In the genomic region with DNA sequence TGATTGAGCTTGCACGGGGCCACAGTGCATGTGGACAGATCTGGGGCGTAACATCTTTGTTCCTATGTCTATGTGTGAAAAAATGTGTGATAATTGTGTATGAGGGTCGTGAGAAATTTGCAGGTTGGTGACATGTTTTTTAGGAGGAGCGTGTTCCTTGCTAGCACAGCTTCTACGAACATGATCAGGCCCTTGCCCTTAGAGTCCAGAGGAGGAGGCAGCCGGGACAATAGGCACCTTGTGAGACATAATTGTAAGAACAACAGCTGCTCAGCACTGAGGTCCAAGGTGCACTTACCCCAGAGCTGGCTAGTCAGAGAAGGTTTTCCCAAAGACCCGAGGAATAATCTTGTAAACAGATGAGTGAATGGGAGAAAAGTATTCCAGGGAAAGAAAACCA, we compare ENCODE assay signal across 8 mouse cellular contexts. TPM values are rescaled to one million over a fixed set of nuclear protein-coding genes. Genes with fewer than 3 reads are reported as not detected.
DNase-seq lines count a peak whose midpoint lies in the region; ATAC-seq lines count a peak whose summit lies in the region.

No protein-coding gene starts in this region.

- 41% methylated on average over 7 of the region's 7 CpGs for WGBS in heart, embryonic 15.5 days
- 40% methylated on average over 7 of the region's 7 CpGs for WGBS in forebrain, embryonic 10.5 days
- WGBS in kidney, embryonic 15.5 days = 40% methylated on average over 7 of the region's 7 CpGs
- 44% methylated on average over 7 of the region's 7 CpGs for whole genome bisulfite sequencing in midbrain, embryonic 14.5 days

- no peak for DNase-seq in heart, postnatal 4 days
- no peak for DNase-seq in forebrain, embryonic 10.5 days (ENCODE audit: extremely low spot score, low spot score)
- DNase-seq in midbrain, embryonic 14.5 days = peak; percentile 9
- no peak for DNase-seq in layer of hippocampus, postnatal 10 days (ENCODE audit: low spot score in 2 of 2)
- DNase-seq in urinary bladder, adult 18-20 months (ENCODE audit: low spot score in 2 of 2) = no peak
- DNase-seq in gastrocnemius, postnatal 14 days = no peak

- no peak overlapping the region; the same call in 1 of the 2 replicates for H3K27ac ChIP-seq in heart, embryonic 15.5 days
- no peak overlapping the region for H3K27ac ChIP-seq in forebrain, embryonic 10.5 days
- peak overlapping the region; percentile 98; the same call in 1 of the 2 replicates for H3K27ac ChIP-seq in kidney, embryonic 15.5 days
- peak overlapping the region; percentile 87 for H3K27ac ChIP-seq in midbrain, embryonic 14.5 days (replicated peaks; ENCODE audit: low read depth, low read length)

- H3K27me3 ChIP-seq in heart, embryonic 15.5 days = no peaks in the 10 kb centered on the region
- peaks cover 13% of the 10 kb centered on the region for H3K27me3 ChIP-seq in forebrain, embryonic 10.5 days (ENCODE audit: poor library complexity, severe bottlenecking)
- H3K27me3 ChIP-seq in kidney, embryonic 15.5 days = no peaks in the 10 kb centered on the region
- no peaks in the 10 kb centered on the region for H3K27me3 ChIP-seq in midbrain, embryonic 14.5 days (ENCODE audit: control insufficient read depth, insufficient read depth, low read length)

- H3K9me3 ChIP-seq in heart, embryonic 15.5 days (replicated peaks) = no peaks in the 10 kb centered on the region
- H3K9me3 ChIP-seq in forebrain, embryonic 10.5 days = no peaks in the 10 kb centered on the region
- H3K9me3 ChIP-seq in kidney, embryonic 15.5 days (replicated peaks) = no peaks in the 10 kb centered on the region
- H3K9me3 ChIP-seq in midbrain, embryonic 14.5 days (ENCODE audit: control insufficient read depth, low read length) = no peaks in the 10 kb centered on the region

- ATAC-seq in heart, embryonic 15.5 days (replicated peaks; ENCODE audit: insufficient number of reproducible peaks, insufficient read depth, low FRiP score, low read depth) = no peak
- no peak for ATAC-seq in kidney, embryonic 15.5 days (replicated peaks; ENCODE audit: low FRiP score)
- ATAC-seq in midbrain, embryonic 14.5 days (ENCODE audit: low FRiP score, low TSS enrichment) = no peak

- intact Hi-C loops in gastrocnemius, postnatal 14 days (cut with DNase I; ENCODE audit: low total_unique reads) = no loop called here

- H3K36me3 ChIP-seq in heart, embryonic 15.5 days = no peaks in the 10 kb centered on the region
- H3K36me3 ChIP-seq in forebrain, embryonic 10.5 days (replicated peaks) = peaks cover 5% of the 10 kb centered on the region; the same call in 1 of the 2 replicates
- H3K36me3 ChIP-seq in kidney, embryonic 15.5 days = 0 out of 2 replicates have a peak, but pooled peaks cover 1% of the 10 kb centered on the region
- no peaks in the 10 kb centered on the region for H3K36me3 ChIP-seq in midbrain, embryonic 14.5 days (ENCODE audit: control insufficient read depth, insufficient read depth, low read length)

- H3K9ac ChIP-seq in heart, embryonic 15.5 days = peak overlapping the region; percentile 89; the same call in 1 of the 2 replicates
- H3K9ac ChIP-seq in kidney, embryonic 15.5 days = no peak overlapping the region
- peak overlapping the region; percentile 82; the same call in 1 of the 2 replicates for H3K9ac ChIP-seq in midbrain, embryonic 14.5 days (replicated peaks; ENCODE audit: low read length)

- peak overlapping the region; percentile 82 for H3K4me3 ChIP-seq in heart, embryonic 15.5 days
- H3K4me3 ChIP-seq in forebrain, embryonic 10.5 days = peak overlapping the region; percentile 85
- H3K4me3 ChIP-seq in kidney, embryonic 15.5 days (replicated peaks) = peak overlapping the region; percentile 81
- peak overlapping the region; percentile 80 for H3K4me3 ChIP-seq in midbrain, embryonic 14.5 days (replicated peaks; ENCODE audit: low read depth, low read length)

- H3K4me1 ChIP-seq in heart, embryonic 15.5 days (replicated peaks) = peaks cover 16% of the 10 kb centered on the region
- peaks cover 27% of the 10 kb centered on the region for H3K4me1 ChIP-seq in forebrain, embryonic 10.5 days
- peaks cover 23% of the 10 kb centered on the region for H3K4me1 ChIP-seq in kidney, embryonic 15.5 days
- peaks cover 7% of the 10 kb centered on the region for H3K4me1 ChIP-seq in midbrain, embryonic 14.5 days (ENCODE audit: control insufficient read depth, insufficient read depth, low read length)

- peak overlapping the region; percentile 70 for H3K4me2 ChIP-seq in heart, embryonic 15.5 days
- peak overlapping the region; percentile 76 for H3K4me2 ChIP-seq in kidney, embryonic 15.5 days
- H3K4me2 ChIP-seq in midbrain, embryonic 14.5 days (ENCODE audit: low read length) = peak overlapping the region; percentile 77

RNA-seq across cellular contexts. Expression of a gene that starts 0.6 kb away (rescaled TPM):
- polyA plus RNA-seq in heart, embryonic 15.5 days (2015; fragmentation: Nextera tagmentation; extraction: Ambion mirVana) = 44.1 and 44.6 TPM in 2 replicates
- 10 to 100 TPM; 61.7 to 62.6 TPM for total RNA-seq in heart, postnatal 4 days (2021)
- polyA plus RNA-seq in forebrain, embryonic 10.5 days (2016; fragmentation: Nextera tagmentation; extraction: Ambion mirVana) = 23.7 and 27.3 TPM in 2 replicates
- polyA plus RNA-seq in kidney, embryonic 15.5 days (2015; fragmentation: Nextera tagmentation; extraction: Ambion mirVana) = 36.0 and 39.9 TPM in 2 replicates
- polyA plus RNA-seq in midbrain, embryonic 14.5 days (2014; fragmentation: Nextera tagmentation; extraction: Ambion mirVana) = 18.2 and 23.9 TPM in 2 replicates
- 10 to 100 TPM; 65.5 to 70.8 TPM for total RNA-seq in layer of hippocampus, postnatal 10 days (2021)
- total RNA-seq in gastrocnemius, postnatal 14 days (2021) = 10 to 100 TPM; 13.8 to 17.1 TPM

Comparison
In these comparisons a context has a peak if more than half of its experiments do, and no peak if none do; other contexts are left out.
1. H3K27ac ChIP-seq: peak in kidney, embryonic 15.5 days (single experiment) and midbrain, embryonic 14.5 days (single experiment); none in heart, embryonic 15.5 days (single experiment) and forebrain, embryonic 10.5 days (single experiment).
2. Peak in every context shown above with its lines, with median percentiles within 50 percentile points of each other: H3K4me2 ChIP-seq and H3K4me3 ChIP-seq.